9 mouse cellular contexts compared by ENCODE assay signal in the genomic region with DNA sequence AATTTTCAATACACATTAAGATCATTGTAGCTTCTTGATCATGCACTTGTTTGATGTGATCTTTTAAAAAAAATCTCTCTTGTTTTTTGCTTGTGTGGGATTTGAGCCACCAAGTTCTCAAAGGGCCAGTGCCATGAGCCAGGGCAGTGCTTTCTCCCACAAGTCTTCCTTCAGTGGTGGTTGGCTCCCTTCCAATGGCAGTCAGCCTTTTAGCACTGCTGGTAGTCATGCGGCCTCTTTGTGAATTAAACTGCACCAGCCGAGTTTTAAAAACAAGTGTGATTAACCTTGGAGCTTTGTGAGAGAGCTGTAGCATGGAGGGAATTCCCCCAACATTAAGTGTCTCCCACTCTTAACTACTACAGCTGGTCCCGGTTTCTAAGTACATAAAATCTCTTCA.
DNase-seq lines count a peak whose midpoint lies in the region; ATAC-seq lines count a peak whose summit lies in the region.
"Had no signal": no experiment of that assay in that cellular context is flagged by ENCODE, and none has a peak within 500 bp of the region (broad histone marks: within the 10 kb centered on the region; RNA-seq: fewer than 3 reads in every experiment).

No protein-coding gene starts in this region.

- H3K4me1 ChIP-seq in hindbrain, embryonic 14.5 days (replicated peaks; ENCODE audit: control insufficient read depth, insufficient read depth, low read length): peaks cover 3% of the 10 kb centered on the region
- H3K4me1 ChIP-seq in hindbrain, embryonic 13.5 days (replicated peaks): 0 out of 2 replicates have a peak, but pooled peaks cover 3% of the 10 kb centered on the region

- H3K9ac ChIP-seq in hindbrain, embryonic 14.5 days: no peak overlapping the region
- H3K9ac ChIP-seq in hindbrain, embryonic 13.5 days: no peak overlapping the region
- H3K9ac ChIP-seq: embryonic facial prominence, embryonic 13.5 days had no signal

- DNase-seq in hindbrain, embryonic 14.5 days (ENCODE audit: low spot score): no peak
- DNase-seq in adrenal gland, postnatal 10 days: peak; percentile 58
- DNase-seq in fibroblast of lung, adult 2 months (ENCODE audit: low read depth): peak; percentile 47
- peak; percentile 63 for DNase-seq in kidney, adult 9 months
- DNase-seq in lung, postnatal 25 days (ENCODE audit: low spot score): peak; percentile 7
- no peak for DNase-seq in embryo, embryonic 11 days
- no peak for DNase-seq in spleen, postnatal 4 days (ENCODE audit: low spot score in 2 of 2)

- no peak overlapping the region for H3K4me3 ChIP-seq in hindbrain, embryonic 14.5 days (replicated peaks; ENCODE audit: low read length)
- no peak overlapping the region for H3K4me3 ChIP-seq in hindbrain, embryonic 13.5 days
- H3K4me3 ChIP-seq: embryonic facial prominence, embryonic 13.5 days had no signal

- 49% methylated on average over 3 of the region's 3 CpGs for WGBS in hindbrain, embryonic 14.5 days
- 44% methylated on average over 3 of the region's 3 CpGs for WGBS in hindbrain, embryonic 13.5 days

- H3K27ac ChIP-seq in hindbrain, embryonic 14.5 days: 0 out of 2 replicates have a peak overlapping the region, but pooled peaks have one; percentile 16
- H3K27ac ChIP-seq in hindbrain, embryonic 13.5 days: no peak overlapping the region; the same call in 1 of the 2 replicates
- H3K27ac ChIP-seq: embryonic facial prominence, embryonic 13.5 days had no signal

- ATAC-seq in hindbrain, embryonic 14.5 days (ENCODE audit: low FRiP score): no peak
- ATAC-seq in hindbrain, embryonic 13.5 days (ENCODE audit: low FRiP score): no peak

- H3K27me3 ChIP-seq in hindbrain, embryonic 14.5 days (ENCODE audit: control insufficient read depth, insufficient read depth, low read length): no peaks in the 10 kb centered on the region
- no peaks in the 10 kb centered on the region for H3K27me3 ChIP-seq in hindbrain, embryonic 13.5 days
- H3K27me3 ChIP-seq: embryonic facial prominence, embryonic 13.5 days had no signal

- H3K36me3 ChIP-seq in hindbrain, embryonic 14.5 days (replicated peaks; ENCODE audit: control insufficient read depth, insufficient read depth): no peaks in the 10 kb centered on the region
- no peaks in the 10 kb centered on the region for H3K36me3 ChIP-seq in hindbrain, embryonic 13.5 days
- H3K36me3 ChIP-seq: embryonic facial prominence, embryonic 13.5 days had no signal

- no peaks in the 10 kb centered on the region for H3K9me3 ChIP-seq in hindbrain, embryonic 14.5 days (ENCODE audit: control insufficient read depth, low read length)
- no peaks in the 10 kb centered on the region for H3K9me3 ChIP-seq in hindbrain, embryonic 13.5 days
- H3K9me3 ChIP-seq: embryonic facial prominence, embryonic 13.5 days had no signal

- H3K4me2 ChIP-seq in hindbrain, embryonic 14.5 days (replicated peaks): no peak overlapping the region
- H3K4me2 ChIP-seq in hindbrain, embryonic 13.5 days: no peak overlapping the region
- H3K4me2 ChIP-seq: embryonic facial prominence, embryonic 13.5 days had no signal

Comparison
In these comparisons a context has a peak if more than half of its experiments do, and no peak if none do; other contexts are left out.
1. DNase-seq: peak in adrenal gland, postnatal 10 days (single experiment), fibroblast of lung, adult 2 months (single experiment), kidney, adult 9 months (single experiment) and lung, postnatal 25 days (single experiment); none in hindbrain, embryonic 14.5 days (single experiment), embryo, embryonic 11 days (single experiment) and spleen, postnatal 4 days (0 of 2).